Mouse (Mus musculus) kidney, postnatal 4 days (tissue): ENCODE data around the gene Aspm.
"Not testable (repeated sequence)": the region's sequence is repeated elsewhere in the genome, so short reads cannot be mapped to it uniquely, and the experiment has no call there.

Experiments used
- DNase-seq, 2 experiments: peaks; one replicate each; pipeline ENCODE4 v3.0.0; 2021; ENCODE audit warnings: mixed read lengths in 2 of 2

Gene Aspm

DNA sequence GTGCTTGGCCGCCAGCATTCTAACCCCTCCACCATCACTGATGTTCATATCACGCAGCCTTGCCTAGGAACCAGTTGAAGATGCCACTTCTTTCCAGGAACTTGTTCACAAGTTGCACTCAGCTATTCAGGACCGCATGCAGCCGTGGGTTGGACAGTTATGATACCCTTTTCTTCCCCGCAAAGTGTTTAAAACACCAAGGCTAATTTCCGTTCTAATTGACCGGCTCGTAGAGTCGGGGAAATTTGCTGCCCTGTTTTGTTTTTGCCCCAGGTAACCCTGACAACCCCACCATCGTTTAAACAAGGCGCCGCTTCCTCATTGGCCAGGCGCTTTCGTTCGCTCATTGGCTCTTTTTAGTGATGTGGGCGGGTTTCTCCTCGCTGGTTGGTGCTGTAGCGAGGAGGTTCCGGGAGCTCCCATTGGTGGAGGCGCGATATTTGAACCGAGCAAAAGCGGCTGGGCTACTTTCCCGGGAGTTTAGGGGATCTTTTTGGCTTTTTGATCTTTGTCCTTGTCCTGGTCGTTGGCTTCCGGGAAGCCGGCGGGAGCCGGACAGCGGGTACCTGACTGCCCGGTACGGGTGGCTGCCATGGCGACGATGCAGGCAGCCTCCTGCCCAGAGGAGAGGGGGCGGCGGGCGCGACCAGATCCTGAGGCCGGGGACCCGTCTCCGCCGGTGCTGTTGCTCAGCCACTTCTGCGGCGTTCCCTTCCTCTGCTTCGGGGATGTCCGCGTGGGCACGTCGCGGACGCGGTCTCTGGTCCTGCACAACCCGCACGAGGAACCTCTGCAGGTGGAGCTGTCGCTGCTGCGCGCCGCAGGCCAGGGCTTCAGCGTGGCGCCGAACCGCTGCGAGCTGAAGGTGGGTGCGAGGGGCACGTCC, at the start of gene Aspm:
Gene Aspm, plus strand, starts transcription at position 433 of the 886 bp plus-strand sequence.
- peak; percentile 90 to 94 for DNase-seq

DNA sequence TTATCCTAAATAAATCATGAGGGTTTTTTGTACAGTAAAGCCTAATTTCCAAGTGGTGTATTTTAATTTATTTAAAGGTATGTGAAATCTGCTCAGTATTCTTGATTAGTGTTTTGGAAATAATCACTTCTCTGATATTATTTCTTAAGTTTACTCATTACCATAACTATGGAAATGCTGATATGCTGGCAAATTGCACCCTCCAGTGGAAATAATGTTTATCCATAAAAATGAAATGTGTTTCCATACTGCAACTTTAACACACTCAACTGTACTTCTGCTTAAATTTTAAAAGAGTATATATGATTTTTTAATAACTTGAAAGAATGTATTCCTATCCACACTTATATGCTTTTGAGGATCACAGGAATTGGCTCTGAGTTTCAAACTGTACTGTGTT, 48.8 kb upstream of the Aspm start:
- DNase-seq: no peak

DNA sequence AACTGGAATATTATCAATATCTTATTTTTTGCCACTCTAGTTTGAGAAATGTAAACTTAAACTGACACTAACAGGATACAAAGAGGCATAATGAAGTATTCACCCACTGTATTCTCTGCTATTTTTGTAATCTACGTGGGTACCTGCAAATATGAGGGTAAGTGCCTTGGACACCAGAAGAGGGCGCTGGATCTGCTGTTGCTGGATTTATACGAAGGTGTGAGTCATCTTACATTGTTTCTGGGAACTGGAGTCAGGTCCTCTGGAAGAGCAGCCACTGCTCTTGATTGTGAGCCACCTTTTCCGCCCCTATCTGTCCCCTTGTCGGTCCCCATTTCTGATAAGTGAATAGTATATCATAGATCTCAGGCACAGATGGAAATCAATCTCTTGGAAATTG, 46.9 kb upstream of the Aspm start:
- DNase-seq: no peak

DNA sequence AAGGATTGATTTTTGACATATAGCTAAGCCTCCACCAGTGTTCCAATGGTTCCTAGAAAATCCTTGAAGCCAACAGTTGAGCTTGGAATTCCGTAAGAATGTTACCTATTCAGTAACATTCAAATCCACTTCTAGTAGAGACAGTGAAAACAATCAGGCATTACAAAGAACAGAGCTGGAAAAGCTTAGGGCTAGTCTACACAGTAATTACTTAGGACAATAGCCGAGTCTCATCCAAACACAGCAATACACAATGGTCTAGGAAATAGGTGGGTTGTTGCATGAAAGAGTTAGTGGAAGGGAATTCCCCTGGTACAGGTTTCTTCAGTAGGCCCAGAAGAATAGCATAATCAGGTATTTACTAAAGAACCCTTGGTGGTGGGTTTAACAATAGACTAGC, 42.2 kb upstream of the Aspm start:
- DNase-seq: not testable (repeated sequence)

DNA sequence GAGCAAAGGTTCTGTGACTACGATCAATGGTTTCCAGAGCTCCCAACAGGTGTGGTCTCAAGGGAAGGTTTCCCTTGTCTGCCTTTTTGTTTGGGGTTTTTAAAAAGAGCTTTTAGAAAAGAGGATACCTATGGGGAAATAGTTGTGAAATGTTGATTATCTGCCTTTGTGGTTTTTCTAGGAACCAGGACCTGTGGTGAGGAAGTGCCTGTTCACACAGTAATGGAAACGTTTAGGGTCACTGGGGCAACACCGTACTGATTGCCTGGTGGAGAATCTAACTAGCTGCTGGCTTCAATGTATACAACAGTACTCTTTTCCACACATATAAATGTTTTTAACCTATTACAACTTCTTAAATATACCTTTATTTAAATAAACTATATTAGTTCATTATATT, 41.1 kb upstream of the Aspm start:
- DNase-seq: no peak

DNA sequence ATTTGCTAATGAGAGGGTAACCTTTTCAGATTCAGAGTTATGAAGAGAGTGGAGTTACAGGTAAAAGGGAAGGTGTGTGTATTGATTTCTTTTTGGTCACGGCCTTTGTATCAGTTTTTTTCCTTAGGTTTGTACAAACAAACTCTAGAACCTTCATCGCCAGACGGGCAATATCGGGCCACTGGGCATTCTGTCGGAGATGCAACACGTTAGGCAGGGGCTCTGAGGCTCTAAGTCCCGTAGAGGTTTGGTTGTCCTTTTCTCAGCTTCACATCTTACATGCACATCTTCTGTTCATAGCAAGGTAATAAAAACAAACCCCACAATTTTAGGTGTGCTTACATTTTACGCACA, 33.1 kb upstream of the Aspm start:
- no peak for DNase-seq

DNA sequence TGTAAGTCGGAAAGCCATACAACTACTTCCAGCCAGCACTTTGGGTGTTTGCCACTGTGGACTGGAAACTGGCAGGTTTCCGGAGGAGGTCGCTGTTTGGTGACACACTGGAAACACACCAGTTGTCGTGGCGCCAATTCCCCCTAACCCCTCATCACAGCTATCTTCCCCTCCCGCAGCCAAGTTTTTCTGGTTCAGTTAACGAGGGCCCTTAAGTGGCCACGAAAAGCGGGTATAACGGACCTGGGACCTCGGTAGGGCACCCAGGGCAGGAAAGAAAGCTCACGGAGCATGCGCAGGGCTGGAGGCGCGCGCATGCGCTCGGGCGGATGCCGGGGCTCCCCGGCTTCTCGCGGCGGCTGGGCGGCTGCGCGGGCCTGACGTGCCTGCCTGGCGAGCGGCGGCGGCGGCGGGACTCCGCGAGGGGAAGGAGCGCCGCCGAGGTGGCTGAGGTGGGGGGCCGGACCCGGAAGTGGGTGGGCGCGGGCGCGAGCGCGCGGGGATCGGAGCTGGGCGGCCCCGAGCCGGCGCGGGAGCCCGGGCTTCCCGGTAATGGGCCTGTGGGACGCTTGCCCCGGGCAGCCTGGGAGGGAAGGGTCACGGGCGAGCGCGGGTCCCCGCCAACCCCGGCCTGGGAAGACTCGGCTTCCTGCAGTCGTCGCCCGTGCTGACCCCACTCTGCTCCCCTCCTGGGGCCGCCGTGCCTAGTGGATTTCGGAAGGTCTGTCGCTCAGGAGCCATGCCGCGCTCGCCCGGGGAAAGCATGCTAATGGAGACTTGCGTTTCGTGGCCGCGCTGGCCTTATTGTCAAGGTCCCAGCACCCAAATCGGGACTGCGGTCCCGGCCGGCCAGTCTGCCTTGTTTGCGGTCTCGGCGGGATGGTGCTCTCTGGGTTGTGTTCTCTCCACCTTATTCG, 32.4 kb upstream of the Aspm start, which contains the start of gene Zbtb41:
Gene Zbtb41, plus strand, starts transcription at position 414 of the 917 bp plus-strand sequence.
- DNase-seq: peak; percentile 88 to 93

DNA sequence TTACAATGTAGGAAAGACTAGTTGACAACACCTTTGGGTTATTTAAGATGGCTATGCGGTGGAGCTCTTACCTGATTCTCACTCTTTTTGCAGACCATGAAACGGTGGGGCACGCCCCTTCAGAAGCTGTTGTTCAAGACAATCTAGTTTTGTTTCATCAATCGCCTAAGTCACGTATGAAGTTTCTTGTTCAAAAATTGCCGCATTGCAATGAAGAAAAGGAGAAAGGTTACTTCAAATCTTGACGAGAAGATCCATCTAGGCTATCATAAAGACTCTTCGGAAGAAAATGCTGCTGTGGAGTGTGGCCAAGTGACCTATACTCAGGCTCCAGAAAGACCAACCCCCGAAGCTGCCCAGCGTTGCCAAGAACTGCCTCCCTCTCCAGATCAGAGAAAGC, 31.6 kb upstream of the Aspm start:
- DNase-seq: peak; percentile 42 to 48

DNA sequence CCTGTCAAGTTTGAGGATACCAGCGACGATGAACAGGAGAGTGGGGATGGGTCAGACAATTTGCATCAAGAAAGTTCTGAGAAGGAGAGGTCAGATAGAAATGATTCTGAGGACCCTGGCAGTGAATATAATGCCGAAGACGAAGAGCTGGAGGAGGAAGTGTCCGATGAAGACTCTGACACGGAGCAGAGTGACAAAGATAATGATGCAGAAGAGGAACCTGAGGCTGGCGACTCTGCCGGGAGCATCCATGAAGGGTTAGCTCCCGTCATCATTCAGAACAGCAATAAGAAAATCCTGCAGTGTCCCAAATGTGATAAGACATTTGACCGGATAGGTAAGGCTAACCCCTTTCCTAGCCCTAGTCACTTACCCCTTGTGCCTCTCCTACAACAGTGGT, 30.6 kb upstream of the Aspm start:
- no peak for DNase-seq

DNA sequence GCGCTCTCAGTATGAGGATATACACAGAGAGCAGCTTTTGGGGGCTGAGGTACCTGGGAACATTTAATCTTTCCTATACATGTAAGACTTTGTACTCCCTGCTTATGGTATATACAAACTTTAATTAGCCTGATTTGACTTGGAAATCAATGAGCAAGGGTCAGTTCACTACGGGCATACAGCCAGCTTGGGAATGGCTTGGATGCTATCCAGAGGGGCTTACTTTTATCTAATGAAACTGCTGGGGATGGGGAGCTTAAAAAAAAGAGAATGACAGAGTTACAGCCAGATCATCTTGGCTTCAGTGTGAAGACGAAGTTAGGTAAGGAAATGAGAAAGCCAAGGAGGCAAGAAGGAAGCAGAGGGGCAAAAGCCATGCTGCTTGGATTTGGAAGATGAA, 29.6 kb upstream of the Aspm start:
- peak; percentile 8 to 11 for DNase-seq

DNA sequence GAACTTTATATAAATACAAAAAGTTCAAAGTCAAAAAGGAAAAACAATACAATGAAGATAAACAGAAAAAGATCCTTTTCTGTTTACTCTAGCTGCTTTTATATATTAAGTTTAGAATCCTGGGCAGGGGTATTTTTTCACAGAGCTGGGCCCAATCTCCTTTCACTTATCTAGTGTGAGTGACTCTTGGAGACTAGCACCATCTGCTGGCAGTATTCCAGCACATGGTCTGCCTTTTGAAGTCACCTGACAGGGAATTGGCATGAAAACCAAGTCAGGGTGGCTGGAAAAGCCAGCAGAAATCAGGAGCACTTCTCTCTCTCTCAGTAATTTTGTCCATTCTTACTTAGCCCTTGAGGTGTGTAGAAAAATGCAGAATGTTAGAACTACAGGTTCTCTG, 16.2 kb upstream of the Aspm start:
- DNase-seq: peak; percentile 41 to 69

DNA sequence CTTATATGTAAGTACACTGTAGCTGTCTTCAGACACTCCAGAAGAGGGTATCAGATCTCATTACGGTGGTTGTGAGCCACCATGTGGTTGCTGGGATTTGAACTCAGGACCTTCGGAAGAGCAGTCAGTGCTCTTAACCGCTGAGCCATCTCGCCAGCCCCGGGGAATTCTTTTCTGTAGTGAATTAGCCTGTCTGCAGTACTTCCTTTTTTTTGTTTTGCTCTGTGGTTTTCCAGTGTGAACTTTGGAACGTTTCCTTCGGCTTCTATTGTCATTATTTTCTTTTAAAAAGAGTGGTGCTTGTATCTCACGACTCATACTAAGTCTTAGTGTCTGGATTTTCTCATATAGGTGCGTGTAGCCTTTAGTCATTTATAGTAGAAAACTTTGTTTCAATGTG, 11.5 kb upstream of the Aspm start:
- DNase-seq: not testable (repeated sequence)

DNA sequence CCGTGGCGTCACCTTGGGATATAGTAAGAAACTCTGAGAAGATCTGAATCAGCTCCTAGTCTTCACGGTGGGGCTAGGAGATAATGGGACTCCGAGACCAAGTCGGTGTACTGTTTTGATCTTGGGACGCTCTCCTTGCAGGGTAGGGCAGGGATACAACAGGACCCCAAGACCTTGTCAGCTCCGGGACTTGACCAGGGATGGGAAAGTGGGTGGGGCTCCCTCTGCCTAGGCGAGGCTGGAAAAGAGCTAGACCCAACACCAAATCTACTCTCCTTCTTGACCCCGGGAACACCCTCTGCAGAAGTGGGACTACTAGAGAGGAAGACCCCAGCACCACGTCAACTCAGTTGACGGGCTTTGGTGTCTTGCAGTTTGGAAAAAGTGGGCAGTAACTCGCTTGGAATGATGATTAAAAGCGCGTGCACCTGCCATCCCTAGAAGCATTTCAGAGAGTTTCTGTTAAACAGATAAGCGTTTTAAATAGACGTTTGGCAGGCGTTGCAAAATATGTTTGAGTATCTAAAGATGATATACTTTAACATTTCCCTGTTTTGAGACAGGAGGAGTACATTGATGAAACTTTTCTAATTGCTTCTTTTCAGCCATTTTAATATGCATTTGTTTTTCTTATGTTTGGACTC, 776 bp downstream of the Aspm start:
- peak in 1 of 2 experiments; percentile 32 for DNase-seq

DNA sequence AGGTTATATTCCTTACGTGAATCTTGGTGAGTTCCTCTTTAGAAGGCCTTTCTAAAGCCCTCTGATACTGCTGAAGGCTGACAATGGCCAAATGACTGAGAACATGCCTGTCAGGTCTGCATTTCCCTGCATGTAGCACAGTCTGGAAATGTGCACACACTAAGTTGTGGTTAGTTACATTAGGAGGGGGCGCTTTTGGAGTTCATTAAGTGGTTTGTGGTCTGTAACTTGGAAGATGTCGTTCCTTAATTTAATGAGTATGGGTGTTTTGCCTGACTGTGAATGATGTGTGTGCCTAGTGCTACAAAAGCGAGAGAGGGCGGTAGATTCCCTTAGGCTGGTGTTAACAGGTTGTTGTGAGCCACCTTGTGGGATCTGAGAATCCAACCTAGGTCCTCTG, 6.2 kb downstream of the Aspm start:
- DNase-seq: no peak

DNA sequence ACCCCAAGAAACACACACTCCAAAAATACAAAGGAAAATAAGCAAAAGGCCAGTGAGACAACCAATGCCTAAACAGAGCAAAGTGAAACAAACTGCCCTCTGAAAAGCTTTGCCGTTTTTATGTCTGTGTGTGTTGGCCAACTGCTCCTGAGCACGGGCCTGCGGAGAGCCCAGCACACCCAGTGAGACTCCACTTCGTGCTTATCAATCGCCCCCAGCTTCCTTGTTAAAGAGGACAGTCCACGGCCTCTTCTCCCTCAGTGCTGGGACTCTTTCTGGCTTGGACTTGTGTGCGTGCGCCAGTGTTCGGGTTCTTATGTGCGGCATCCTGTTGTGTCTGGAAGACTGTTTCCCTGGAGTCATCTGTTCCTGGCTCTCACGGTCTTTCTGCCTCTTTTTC, 11.4 kb downstream of the Aspm start:
- DNase-seq: no peak

DNA sequence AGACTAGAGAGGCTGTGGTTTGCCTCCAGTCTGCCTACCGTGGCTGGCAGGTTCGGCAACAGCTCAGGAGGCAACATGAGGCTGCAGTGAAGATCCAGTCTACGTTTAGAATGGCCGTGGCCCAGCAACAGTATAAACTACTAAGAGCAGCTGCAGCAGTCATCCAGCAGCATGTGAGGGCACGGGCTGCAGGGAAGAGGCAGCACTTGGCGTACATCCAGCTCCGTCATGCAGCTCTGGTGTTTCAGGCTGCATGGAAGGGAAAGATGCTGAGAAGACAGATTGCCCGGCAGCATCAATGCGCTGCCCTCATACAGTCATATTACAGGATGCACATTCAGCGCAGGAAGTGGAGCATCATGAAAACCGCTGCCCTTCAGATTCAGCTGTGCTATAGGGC, 24.3 kb downstream of the Aspm start:
- no peak for DNase-seq

DNA sequence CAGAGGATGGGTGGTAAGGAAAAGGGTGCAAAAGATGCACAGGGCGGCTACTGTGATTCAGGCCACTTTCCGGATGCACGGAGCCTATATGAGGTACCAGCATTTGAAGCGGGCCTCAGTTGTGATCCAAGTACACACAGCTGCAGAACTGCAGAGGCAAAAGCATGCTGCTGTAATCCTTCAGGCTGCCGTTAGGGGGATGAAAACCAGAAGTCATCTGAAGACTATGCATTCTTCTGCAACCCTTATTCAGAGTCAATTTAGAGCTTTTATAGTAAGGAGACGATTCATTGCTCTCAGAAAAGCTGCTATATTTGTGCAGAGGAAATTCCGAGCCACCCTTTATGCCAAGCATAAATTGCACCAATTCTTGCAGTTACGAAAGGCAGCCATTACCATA, 25.7 kb downstream of the Aspm start:
- no peak for DNase-seq

DNA sequence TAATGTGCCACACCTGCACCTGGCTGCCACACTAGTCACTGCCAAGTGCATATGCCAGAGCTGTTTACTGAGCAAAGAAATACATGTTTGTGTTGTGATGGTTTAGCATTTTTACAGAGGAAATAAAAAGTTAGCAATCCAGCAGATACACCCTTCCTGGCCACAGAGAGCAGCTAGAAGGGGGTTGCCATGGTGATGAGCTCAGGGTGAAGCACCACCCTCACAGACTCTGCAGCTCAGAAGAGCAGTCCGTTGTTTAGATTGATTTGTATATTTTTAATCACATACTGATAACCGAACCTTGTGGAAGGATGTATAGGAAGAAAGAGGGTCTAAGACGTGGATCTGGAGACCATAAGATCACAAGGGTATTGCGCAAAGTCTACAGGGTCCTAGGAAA, 26.6 kb downstream of the Aspm start:
- no peak for DNase-seq

DNA sequence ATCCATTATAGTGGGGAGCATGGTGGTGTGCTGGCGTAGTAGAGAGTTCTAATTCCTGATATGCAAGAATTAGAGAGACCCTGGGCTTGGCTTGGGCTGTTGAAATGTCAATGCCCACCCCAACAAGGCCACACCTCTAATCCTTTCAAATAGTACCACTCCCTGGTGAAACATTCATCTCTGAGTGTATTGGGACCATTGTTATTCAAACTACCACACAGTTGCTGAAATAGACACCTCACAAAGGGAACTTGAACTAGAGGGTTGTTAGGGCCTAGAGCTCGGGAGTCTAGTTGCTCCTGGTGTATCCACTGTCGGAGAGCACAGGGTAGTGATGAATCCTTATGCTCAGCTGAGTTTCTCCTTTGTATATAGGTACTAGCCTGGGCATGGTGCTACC, 40.1 kb downstream of the Aspm start:
- DNase-seq: no peak

DNA sequence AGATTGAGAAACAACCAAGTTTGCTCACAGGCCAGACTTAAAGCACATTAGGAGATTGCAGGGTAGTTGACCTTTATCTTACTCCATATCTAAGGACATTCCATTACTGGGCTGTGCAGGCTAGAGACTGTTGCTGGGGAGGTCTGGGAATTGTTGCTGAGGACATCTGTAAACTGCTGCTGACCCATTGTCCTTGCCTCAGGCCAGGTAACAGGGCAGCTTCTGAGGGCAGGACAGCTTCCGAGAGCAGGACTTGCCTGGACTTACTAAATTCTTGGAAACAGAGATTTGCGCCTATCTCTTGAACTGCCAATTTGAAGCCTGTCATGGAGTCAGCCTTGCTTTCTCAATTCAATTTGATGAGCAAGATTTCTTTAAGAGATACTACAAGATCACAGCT, 40.8 kb downstream of the Aspm start:
- no peak for DNase-seq

DNA sequence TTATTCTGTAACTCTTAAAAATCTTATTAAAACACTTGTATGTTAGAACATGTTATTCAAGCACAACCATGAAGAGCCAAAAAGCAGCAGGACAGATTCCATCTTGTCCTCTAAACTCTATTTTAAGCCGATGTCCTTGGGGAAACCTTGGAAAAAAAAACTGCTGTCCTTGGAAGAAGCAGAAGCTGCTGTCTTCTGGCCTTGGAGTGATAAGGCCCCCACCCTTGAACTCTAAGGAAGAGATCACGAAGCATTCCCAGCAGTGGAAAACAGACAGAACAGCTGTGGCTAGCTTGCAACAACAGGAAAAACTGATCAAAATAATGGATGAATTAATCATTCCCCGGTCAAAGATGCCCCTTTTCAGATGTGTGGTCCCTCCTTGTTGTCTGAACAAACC, 41.6 kb downstream of the Aspm start:
- DNase-seq: no peak

DNA sequence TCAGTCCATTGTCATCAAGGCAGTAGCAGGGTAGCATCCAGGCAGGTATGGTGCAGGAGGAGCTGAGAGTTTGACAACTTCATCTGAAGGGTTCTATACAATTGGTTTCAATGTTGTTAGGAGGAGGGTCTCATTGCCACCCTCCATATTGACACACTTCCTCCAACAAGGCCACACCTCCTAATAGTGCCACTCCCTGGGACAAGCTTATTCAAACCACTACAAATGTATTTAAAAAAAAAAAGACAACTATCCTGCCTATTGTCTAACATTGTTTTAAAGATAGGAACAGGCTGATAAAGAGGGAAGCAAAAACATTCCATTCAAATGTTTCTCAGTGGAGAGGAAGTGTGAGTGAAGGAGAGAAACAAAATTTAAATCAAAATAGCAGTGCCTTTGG, 45.2 kb downstream of the Aspm start:
- DNase-seq: no peak

DNA sequence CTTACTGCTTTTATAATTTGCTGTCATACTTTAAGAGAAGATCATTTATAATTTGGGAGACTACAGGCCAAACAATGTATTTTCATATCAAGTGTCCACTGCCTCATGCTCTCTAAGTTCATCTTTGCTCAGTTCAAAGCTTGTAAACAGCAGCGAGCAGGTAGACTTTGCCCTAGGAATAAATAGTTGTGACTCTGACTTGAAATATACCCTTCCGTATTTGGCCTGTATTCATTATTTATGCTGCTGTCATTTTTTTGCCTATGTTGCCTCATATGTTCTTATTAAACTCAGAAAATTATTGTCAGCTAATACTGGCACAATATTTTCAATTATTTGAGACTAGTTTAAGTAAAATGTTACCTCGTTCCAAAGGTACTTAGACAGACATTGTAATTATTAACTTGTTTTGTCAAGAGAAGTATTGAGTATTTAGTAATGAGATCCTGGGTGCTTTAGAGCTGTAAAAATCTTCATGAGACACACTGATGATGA, 46.7 kb downstream of the Aspm start, which contains the start of gene F13b:
Gene F13b, plus strand, starts transcription at position 445 of the 495 bp plus-strand sequence.
- DNase-seq: no peak
